Mouse (Mus musculus) forebrain, embryonic 11.5 days (tissue): Measurements from ENCODE around the gene Slc16a4. TPM values are rescaled to one million over a fixed set of nuclear protein-coding genes. Genes with fewer than 3 reads are reported as not detected.

Experiments
- ATAC-seq: fragments of 200-750 bp; cut with Nextera tagmentation; replicated peaks from 2 replicates; pipeline ENCODE4 v1.8.0; 2017; ENCODE audit warnings: moderate TSS enrichment; ENCODE audit not compliant: low FRiP score
- DNase-seq: peaks from one replicate; pipeline ENCODE4 v3.0.0-alpha.2; 2017; ENCODE audit warnings: low spot score
- H3K27ac ChIP-seq: fragments of 300-500 bp; sonication (generic); 2 replicates; pipeline ENCODE4 v1.5.1; 2014; ENCODE audit warnings: low read depth, low read length
- H3K27me3 ChIP-seq: fragments of 300-500 bp; sonication (generic); 2 replicates; pipeline ENCODE4 v1.6.1; 2014; ENCODE audit warnings: mild to moderate bottlenecking, low read length, mixed read lengths; ENCODE audit not compliant: control insufficient read depth, insufficient read depth
- H3K36me3 ChIP-seq: fragments of 300-500 bp; sonication (generic); 2 replicates; pipeline ENCODE4 v1.6.1; 2014; ENCODE audit warnings: mild to moderate bottlenecking, low read length, moderate library complexity, mixed read lengths; ENCODE audit not compliant: control insufficient read depth, insufficient read depth
- H3K4me1 ChIP-seq: fragments of 300-500 bp; sonication (generic); replicated peaks from 2 replicates; pipeline ENCODE4 v1.6.1; 2014; ENCODE audit warnings: low read length, mixed read lengths; ENCODE audit not compliant: control insufficient read depth, insufficient read depth
- H3K4me2 ChIP-seq: fragments of 300-500 bp; sonication (generic); 2 replicates; pipeline ENCODE4 v1.6.1; 2014; ENCODE audit warnings: low read depth, mild to moderate bottlenecking, low read length, moderate library complexity, mixed read lengths; ENCODE audit not compliant: severe bottlenecking
- H3K4me3 ChIP-seq: fragments of 300-500 bp; sonication (generic); 2 replicates; pipeline ENCODE4 v1.5.1; 2014; ENCODE audit warnings: low read depth, low read length
- H3K9ac ChIP-seq: fragments of 300-500 bp; sonication (generic); 2 replicates; pipeline ENCODE4 v1.6.1; 2014; ENCODE audit warnings: low read length
- H3K9me3 ChIP-seq: fragments of 300-500 bp; sonication (generic); 2 replicates; pipeline ENCODE4 v1.6.1; 2016; ENCODE audit warnings: low read length, mixed read lengths; ENCODE audit not compliant: control insufficient read depth
- WGBS: fragments of 180-500 bp; shearing (Covaris S2); extraction: QIAGEN DNeasy Blood & Tissue Kit; methylation state at CpG from one replicate; pipeline ENCODE4 v1.1.7; 2014; 5-methylcytosine and 5-hydroxymethylcytosine counted together
- polyA plus RNA-seq: library from polyadenylated mRNA; unstranded; fragments of >200 nt; fragmentation: Nextera tagmentation; extraction: Ambion mirVana; gene quantifications from 2 replicates; pipeline ENCODE4 v1.2.1, GENCODE M21; 2014

The Slc16a4 gene
- polyA plus RNA-seq, 1 experiment from 2014 or later, result 3.2 TPM

DNA sequence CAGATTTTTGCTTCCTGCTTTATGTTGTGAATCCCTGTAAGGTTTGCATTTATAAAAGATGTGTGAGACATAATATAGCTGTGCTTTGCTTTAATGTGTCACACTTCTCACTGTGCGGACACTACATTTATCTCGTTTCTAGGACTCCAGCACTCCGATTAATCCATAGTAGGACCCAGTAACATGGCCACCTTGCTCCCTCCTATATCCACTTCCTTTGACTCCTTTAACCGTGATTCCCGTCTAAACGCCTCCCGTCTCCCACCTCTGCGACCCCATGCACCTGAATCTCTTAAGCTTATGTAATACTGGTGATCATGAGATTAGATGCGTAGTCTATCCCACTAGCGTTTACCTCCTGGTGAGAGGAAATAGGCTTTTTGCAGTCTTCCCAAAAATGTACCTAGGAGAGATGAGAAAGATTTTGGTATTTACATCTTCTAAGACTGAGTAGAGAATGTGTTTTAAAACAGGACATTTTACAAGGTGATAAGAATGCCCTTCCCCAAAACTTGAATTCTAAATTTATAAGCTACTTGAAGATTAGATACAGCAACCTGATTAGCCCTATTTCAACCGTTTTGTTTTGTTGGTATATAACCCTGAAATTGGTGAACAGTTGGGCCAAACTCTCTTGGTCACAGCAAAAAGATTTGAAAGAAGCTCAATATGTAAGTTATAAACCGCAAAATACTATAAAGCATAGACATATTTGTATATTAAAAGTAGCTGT lies 43.3 kb downstream of the Slc16a4 start:
- peaks cover 17% of the 10 kb centered on the region for H3K4me1 ChIP-seq
- 11% methylated on average over 12 of the region's 12 CpGs for WGBS
- peak overlapping the region; percentile 96 for H3K27ac ChIP-seq
- peak overlapping the region; percentile 71 for H3K4me2 ChIP-seq
- H3K4me3 ChIP-seq, result peak overlapping the region; percentile 96
- no peak for ATAC-seq
- no peak for DNase-seq
- no peaks in the 10 kb centered on the region for H3K9me3 ChIP-seq
- peaks cover 4% of the 10 kb centered on the region; the same call in 1 of the 2 replicates for H3K36me3 ChIP-seq
- H3K9ac ChIP-seq, result peak overlapping the region; percentile 94
- no peaks in the 10 kb centered on the region for H3K27me3 ChIP-seq

DNA sequence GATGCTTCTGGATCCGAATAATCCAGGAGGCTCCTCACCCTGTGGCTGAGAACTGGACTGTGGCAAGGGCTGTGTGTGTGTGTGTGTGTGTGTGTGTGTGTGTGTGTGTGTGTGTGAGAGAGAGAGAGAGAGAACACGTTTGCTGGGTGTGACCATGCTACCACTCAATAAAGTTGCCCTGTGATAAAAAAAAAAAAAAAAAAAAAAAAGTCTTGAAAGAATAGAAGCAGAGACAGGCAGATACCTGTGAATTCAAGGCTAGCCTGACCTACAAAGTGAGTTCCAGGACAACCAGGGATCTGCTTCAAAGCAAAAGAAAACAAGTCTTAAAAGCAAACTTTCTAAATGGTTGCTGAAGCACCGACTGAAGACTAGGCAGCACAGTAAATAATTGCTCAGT lies 52.9 kb downstream of the Slc16a4 start:
- ATAC-seq, result no peak
- no peak for DNase-seq
- WGBS, result 60% methylated on average over 3 of the region's 3 CpGs

GRCm38 (mm10) chr3:107345033-107345725 lies 54.1 kb downstream of the Slc16a4 start:
- ATAC-seq, result peak; percentile 71

More for the DNA sequence above, 52.9 kb downstream of the Slc16a4 start:
- no peak overlapping the region for H3K9ac ChIP-seq
- no peaks in the 10 kb centered on the region for H3K27me3 ChIP-seq
- H3K27ac ChIP-seq, result no peak overlapping the region
- H3K9me3 ChIP-seq, result no peaks in the 10 kb centered on the region
- no peaks in the 10 kb centered on the region for H3K36me3 ChIP-seq
- H3K4me1 ChIP-seq, result no peaks in the 10 kb centered on the region
- H3K4me3 ChIP-seq, result no peak overlapping the region
- H3K4me2 ChIP-seq, result no peak overlapping the region

GRCm38 (mm10) chr3:107349006-107349405 lies 58.0 kb downstream of the Slc16a4 start:
- H3K4me3 ChIP-seq, result no peak overlapping the region
- H3K4me2 ChIP-seq, result no peak overlapping the region
- H3K36me3 ChIP-seq, result no peaks in the 10 kb centered on the region
- no peak for ATAC-seq
- H3K9me3 ChIP-seq, result no peaks in the 10 kb centered on the region
- DNase-seq, result no peak
- no peaks in the 10 kb centered on the region for H3K27me3 ChIP-seq
- H3K4me1 ChIP-seq, result no peaks in the 10 kb centered on the region
- 91% methylated on average over 3 of the region's 3 CpGs for WGBS
- H3K9ac ChIP-seq, result no peak overlapping the region
- H3K27ac ChIP-seq, result no peak overlapping the region

More at GRCm38 (mm10) chr3:107345033-107345725, 54.1 kb downstream of the Slc16a4 start:
- Histone ChIP-seq H3K27me3 (no peaks in the 10 kb centered on the region), H3K4me1 (no peaks in the 10 kb centered on the region), H3K9ac (no peak overlapping the region), H3K27ac (no peak overlapping the region), H3K4me3 (no peak overlapping the region), H3K9me3 (no peaks in the 10 kb centered on the region), H3K36me3 (no peaks in the 10 kb centered on the region), H3K4me2 (no peak overlapping the region)
- 52% methylated on average over 3 of the region's 3 CpGs for WGBS
- no peak for DNase-seq

GRCm38 (mm10) chr3:107351706-107352105 lies 60.7 kb downstream of the Slc16a4 start:
- Histone ChIP-seq H3K27me3 (no peaks in the 10 kb centered on the region), H3K9me3 (no peaks in the 10 kb centered on the region), H3K4me1 (no peaks in the 10 kb centered on the region; the same call in 1 of the 2 replicates), H3K27ac (no peak overlapping the region), H3K36me3 (no peaks in the 10 kb centered on the region), H3K4me3 (no peak overlapping the region), H3K4me2 (no peak overlapping the region), H3K9ac (no peak overlapping the region)
- WGBS, result 72% methylated on average over 3 of the region's 3 CpGs
- DNase-seq, result no peak
- ATAC-seq, result no peak

- ATAC-seq (no peak), DNase-seq (no peak)
- Histone ChIP-seq H3K36me3 (no peaks in the 10 kb centered on the region), H3K4me3 (no peak overlapping the region), H3K27ac (no peak overlapping the region), H3K9me3 (no peaks in the 10 kb centered on the region), H3K4me2 (no peak overlapping the region), H3K4me1 (no peaks in the 10 kb centered on the region; the same call in 1 of the 2 replicates), H3K9ac (no peak overlapping the region), H3K27me3 (no peaks in the 10 kb centered on the region)
- 87% methylated on average over 5 of the region's 6 CpGs for WGBS
Observed at GRCm38 (mm10) chr3:107355618-107356260, 64.7 kb downstream of the Slc16a4 start.

DNA sequence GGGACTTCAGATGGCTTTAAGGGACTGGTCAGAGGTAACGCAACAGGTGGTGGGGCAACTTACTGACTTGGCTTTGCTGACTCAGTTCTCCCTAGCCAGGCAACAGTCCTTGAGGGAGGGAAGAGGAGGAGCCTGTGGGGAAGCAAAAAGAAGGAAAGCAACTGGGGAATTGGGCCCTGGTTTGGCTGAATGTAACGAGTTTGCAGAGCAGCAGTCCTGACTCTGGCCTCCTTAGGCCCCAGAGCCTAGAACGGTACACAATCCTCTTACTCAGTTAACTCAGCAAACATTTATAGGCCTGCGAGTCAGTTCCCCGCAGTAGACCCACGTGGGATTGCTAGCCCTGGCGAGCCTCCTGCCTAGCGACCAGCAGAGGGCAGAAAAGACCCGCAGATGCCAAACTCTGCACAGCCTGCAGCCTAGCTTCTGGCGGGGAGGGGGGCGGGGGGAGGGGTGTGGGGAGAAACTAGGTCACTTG lies 66.0 kb downstream of the Slc16a4 start:
- Histone ChIP-seq H3K9ac (no peak overlapping the region; the same call in 1 of the 2 replicates), H3K27ac (no peak overlapping the region), H3K4me3 (no peak overlapping the region), H3K9me3 (no peaks in the 10 kb centered on the region), H3K36me3 (no peaks in the 10 kb centered on the region), H3K27me3 (no peaks in the 10 kb centered on the region), H3K4me1 (no peaks in the 10 kb centered on the region; the same call in 1 of the 2 replicates), H3K4me2 (peak overlapping the region; percentile 26; the same call in 1 of the 2 replicates)
- ATAC-seq (peak; percentile 90), DNase-seq (peak; percentile 87)
- 2% methylated on average over 10 of the region's 11 CpGs for WGBS

GRCm38 (mm10) chr3:107357700-107358234 lies 66.7 kb downstream of the Slc16a4 start:
- no peak for ATAC-seq
- WGBS, result 50% methylated on average over 3 of the region's 3 CpGs
- Histone ChIP-seq H3K9me3 (no peaks in the 10 kb centered on the region), H3K4me1 (no peaks in the 10 kb centered on the region; the same call in 1 of the 2 replicates), H3K27me3 (no peaks in the 10 kb centered on the region), H3K4me2 (no peak overlapping the region), H3K9ac (no peak overlapping the region), H3K4me3 (no peak overlapping the region), H3K36me3 (no peaks in the 10 kb centered on the region), H3K27ac (no peak overlapping the region)
- DNase-seq, result no peak
